Mouse (Mus musculus) heart, postnatal 25 days (tissue): ENCODE results near the gene Fblim1. TPM values are rescaled to one million over a fixed set of nuclear protein-coding genes. Genes with fewer than 3 reads are reported as not detected.

Source experiments
- total RNA-seq, 2 experiments: library from RNA; stranded (reverse); gene quantifications; 2 replicates each; pipeline ENCODE4 v1.2.3; 2021

The Fblim1 gene
- total RNA-seq, 2 experiments from 2014 or later = 298 to 316 TPM

Other genes with a start within 250 kb of the Fblim1 start
- gene Fam131c, start 237.9 kb downstream of the Fblim1 start, total RNA-seq = under 1 TPM; 0.42 to 0.73 TPM
- not detected for gene Clcnka, start 207.4 kb downstream of the Fblim1 start, total RNA-seq
- 1 to 10 TPM in 1 of 2 experiments, under 1 TPM in 1; 0.60 to 1.5 TPM for gene Clcnkb, start 190.1 kb downstream of the Fblim1 start, total RNA-seq
- gene Hspb7, start 185.3 kb downstream of the Fblim1 start, total RNA-seq = 1,000 to 10,000 TPM; 1,043 to 1,140 TPM
- 1 to 10 TPM in 1 of 2 experiments, under 1 TPM in 1; 0.50 to 1.5 TPM for gene Srarp, start 170.0 kb downstream of the Fblim1 start, total RNA-seq
- gene Zbtb17, start 161.4 kb downstream of the Fblim1 start, total RNA-seq = 10 to 100 TPM; 22.7 to 23.5 TPM
- 10 to 100 TPM; 27.3 to 29.7 TPM for gene Spen, start 67.5 kb downstream of the Fblim1 start, total RNA-seq
- 10 to 100 TPM; 21.2 to 28.9 TPM for gene Tmem82, start 12.5 kb upstream of the Fblim1 start, total RNA-seq
- 100 to 1,000 TPM; 105 to 117 TPM for gene Slc25a34, start 17.7 kb upstream of the Fblim1 start, total RNA-seq
- 100 to 1,000 TPM in 1 of 2 experiments, 10 to 100 TPM in 1; 94.1 to 109 TPM for gene Plekhm2, start 58.8 kb upstream of the Fblim1 start, total RNA-seq
- gene Rsc1a1, start 79.5 kb upstream of the Fblim1 start, total RNA-seq = not detected
- gene Ddi2, start 117.3 kb upstream of the Fblim1 start, total RNA-seq = 10 to 100 TPM; 28.4 to 34.4 TPM
- gene Agmat, start 140.6 kb upstream of the Fblim1 start, total RNA-seq = under 1 TPM; 0.36 to 0.56 TPM
- gene Dnajc16, start 184.8 kb upstream of the Fblim1 start, total RNA-seq = 10 to 100 TPM; 17.7 to 22.9 TPM
- 1 to 10 TPM; 7.9 to 8.6 TPM for gene Casp9, start 187.5 kb upstream of the Fblim1 start, total RNA-seq
- not detected for gene Cela2a, start 220.1 kb upstream of the Fblim1 start, total RNA-seq
- gene Ctrc, start 240.3 kb upstream of the Fblim1 start, total RNA-seq = not detected